Mouse (Mus musculus) forebrain, embryonic 16.5 days (tissue): ENCODE measurements at regions not wholly inside any gene's neighbourhood (a gene's known extent, or its start where the extent isn't known, plus 50 kb on each side); places are given as distances from the start of the nearest gene placed in this dataset.
A peak's percentile ranks its signal among the peaks of the same experiment; 100 is the strongest.
"Not testable (repeated sequence)": the region's sequence is repeated elsewhere in the genome, so short reads cannot be mapped to it uniquely, and the experiment has no call there.

Experiments
- ATAC-seq: fragments of 200-750 bp; cut with Nextera tagmentation; 2 replicates; pipeline ENCODE4 v1.8.0; 2017; ENCODE audit warnings: mild to moderate bottlenecking, moderate library complexity
- H3K27ac ChIP-seq: fragments of 300-500 bp; sonication (generic); 2 replicates; pipeline ENCODE4 v1.5.1; 2014; ENCODE audit warnings: low read length, control low read depth
- H3K27me3 ChIP-seq: fragments of 300-500 bp; sonication (generic); replicated peaks from 2 replicates; pipeline ENCODE4 v1.6.1; 2014; ENCODE audit warnings: low read length; ENCODE audit not compliant: control insufficient read depth, insufficient read depth
- H3K36me3 ChIP-seq: fragments of 300-500 bp; sonication (generic); 2 replicates; pipeline ENCODE4 v1.6.1; 2014; ENCODE audit not compliant: control insufficient read depth, insufficient read depth
- H3K4me1 ChIP-seq: fragments of 300-500 bp; sonication (generic); replicated peaks from 2 replicates; pipeline ENCODE4 v1.6.1; 2014; ENCODE audit warnings: low read length; ENCODE audit not compliant: control insufficient read depth, insufficient read depth
- H3K4me2 ChIP-seq: fragments of 300-500 bp; sonication (generic); 2 replicates; pipeline ENCODE4 v1.6.1; 2014; ENCODE audit warnings: mild to moderate bottlenecking, low read length, control low read depth
- H3K4me3 ChIP-seq: fragments of 300-500 bp; sonication (generic); replicated peaks from 2 replicates; pipeline ENCODE4 v1.5.1; 2014; ENCODE audit warnings: mild to moderate bottlenecking, low read length, control low read depth
- H3K9ac ChIP-seq: fragments of 300-500 bp; sonication (generic); replicated peaks from 2 replicates; pipeline ENCODE4 v1.6.1; 2014; ENCODE audit warnings: low read depth, low read length, control low read depth
- H3K9me3 ChIP-seq: fragments of 300-500 bp; sonication (generic); 2 replicates; pipeline ENCODE4 v1.6.1; 2016; ENCODE audit warnings: low read length; ENCODE audit not compliant: control insufficient read depth
- WGBS: fragments of 180-500 bp; shearing (Covaris S2); extraction: QIAGEN DNeasy Blood & Tissue Kit; methylation state at CpG from one replicate; pipeline ENCODE4 v1.1.7; 2014; 5-methylcytosine and 5-hydroxymethylcytosine counted together

DNA sequence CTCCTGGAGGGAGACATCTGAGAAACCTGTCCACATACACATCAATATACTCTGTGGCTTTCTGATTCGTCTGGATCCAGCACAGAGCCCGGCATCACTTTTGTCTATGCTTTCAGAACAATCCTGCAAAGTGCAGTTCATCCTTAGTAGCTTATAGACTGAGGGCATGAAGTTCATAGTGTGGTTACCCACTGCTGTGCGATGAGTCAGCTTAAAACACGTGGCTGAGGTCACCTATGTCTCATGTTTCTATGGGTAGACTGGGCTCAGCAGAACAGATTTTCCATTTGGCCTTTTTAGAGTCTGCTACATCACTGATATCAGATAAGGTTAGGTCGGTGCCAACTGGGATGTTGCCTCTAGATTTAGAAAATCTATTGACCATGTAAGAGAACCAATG lies 126.8 kb upstream of the Nudt7 start:
- H3K4me1 ChIP-seq = no peaks in the 10 kb centered on the region
- no peak for ATAC-seq
- H3K9ac ChIP-seq = no peak overlapping the region
- no peaks in the 10 kb centered on the region for H3K27me3 ChIP-seq
- 0 out of 2 replicates have a peak, but pooled peaks cover 3% of the 10 kb centered on the region for H3K9me3 ChIP-seq
- H3K36me3 ChIP-seq = no peaks in the 10 kb centered on the region
- no peak overlapping the region for H3K4me3 ChIP-seq
- WGBS = 84% methylated on average over 5 of the region's 5 CpGs
- H3K27ac ChIP-seq = no peak overlapping the region
- H3K4me2 ChIP-seq = no peak overlapping the region

GRCm38 (mm10) chr8:114007103-114007502 lies 126.3 kb upstream of the Nudt7 start:
- H3K27ac ChIP-seq = no peak overlapping the region
- H3K4me1 ChIP-seq = no peaks in the 10 kb centered on the region
- H3K4me2 ChIP-seq = no peak overlapping the region
- no peak overlapping the region for H3K9ac ChIP-seq
- 73% methylated on average over 10 of the region's 10 CpGs for WGBS
- ATAC-seq = no peak
- no peak overlapping the region for H3K4me3 ChIP-seq
- no peaks in the 10 kb centered on the region for H3K27me3 ChIP-seq
- no peaks in the 10 kb centered on the region for H3K36me3 ChIP-seq
- H3K9me3 ChIP-seq = 0 out of 2 replicates have a peak, but pooled peaks cover 3% of the 10 kb centered on the region

GRCm38 (mm10) chr8:114018364-114018763 lies 115.0 kb upstream of the Nudt7 start:
- no peak for ATAC-seq
- 61% methylated on average over 5 of the region's 5 CpGs for WGBS
- no peaks in the 10 kb centered on the region for H3K36me3 ChIP-seq
- no peak overlapping the region for H3K4me3 ChIP-seq
- no peak overlapping the region for H3K9ac ChIP-seq
- no peaks in the 10 kb centered on the region for H3K4me1 ChIP-seq
- H3K4me2 ChIP-seq = no peak overlapping the region
- H3K9me3 ChIP-seq = no peaks in the 10 kb centered on the region
- H3K27me3 ChIP-seq = no peaks in the 10 kb centered on the region
- no peak overlapping the region for H3K27ac ChIP-seq

DNA sequence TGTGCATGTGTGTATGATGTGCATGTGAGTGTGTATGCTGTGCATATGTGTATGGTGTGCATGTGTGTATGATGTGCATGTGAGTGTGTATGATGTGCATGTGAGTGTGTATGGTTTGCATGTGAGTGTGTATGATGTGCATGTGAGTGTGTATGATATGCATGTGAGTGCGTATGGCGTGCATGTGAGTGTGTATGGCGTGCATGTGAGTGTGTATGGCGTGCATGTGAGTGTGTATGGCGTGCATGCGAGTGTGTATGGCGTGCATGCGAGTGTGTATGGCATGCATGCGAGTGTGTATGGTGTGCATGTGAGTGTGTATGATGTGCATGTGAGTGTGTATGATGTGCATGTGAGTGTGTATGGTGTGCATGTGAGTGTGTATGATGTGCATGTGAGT lies 103.2 kb upstream of the Nudt7 start:
- H3K4me2 ChIP-seq, H3K27me3 ChIP-seq, H3K4me3 ChIP-seq, H3K27ac ChIP-seq, H3K9me3 ChIP-seq, H3K4me1 ChIP-seq, ATAC-seq, H3K9ac ChIP-seq, H3K36me3 ChIP-seq: not testable (repeated sequence)
- WGBS = 95% methylated on average over 9 of the region's 9 CpGs

- Histone ChIP-seq H3K4me1 (no peaks in the 10 kb centered on the region), H3K36me3 (no peaks in the 10 kb centered on the region), H3K4me3 (no peak overlapping the region), H3K27me3 (no peaks in the 10 kb centered on the region), H3K9me3 (0 out of 2 replicates have a peak, but pooled peaks cover 2% of the 10 kb centered on the region), H3K4me2 (no peak overlapping the region), H3K27ac (no peak overlapping the region), H3K9ac (no peak overlapping the region)
- ATAC-seq = no peak
- WGBS = 94% methylated on average over 8 of the region's 8 CpGs
Measured at GRCm38 (mm10) chr8:114052426-114052825, 80.9 kb upstream of the Nudt7 start.

- ATAC-seq = no peak
- H3K4me3 ChIP-seq = no peak overlapping the region
- H3K9ac ChIP-seq = no peak overlapping the region
- H3K4me1 ChIP-seq = no peaks in the 10 kb centered on the region
- no peaks in the 10 kb centered on the region for H3K9me3 ChIP-seq
- no peaks in the 10 kb centered on the region for H3K27me3 ChIP-seq
- no peak overlapping the region for H3K4me2 ChIP-seq
- H3K36me3 ChIP-seq = no peaks in the 10 kb centered on the region
- no peak overlapping the region for H3K27ac ChIP-seq
Measured at GRCm38 (mm10) chr8:114063566-114063965, 69.8 kb upstream of the Nudt7 start.

DNA sequence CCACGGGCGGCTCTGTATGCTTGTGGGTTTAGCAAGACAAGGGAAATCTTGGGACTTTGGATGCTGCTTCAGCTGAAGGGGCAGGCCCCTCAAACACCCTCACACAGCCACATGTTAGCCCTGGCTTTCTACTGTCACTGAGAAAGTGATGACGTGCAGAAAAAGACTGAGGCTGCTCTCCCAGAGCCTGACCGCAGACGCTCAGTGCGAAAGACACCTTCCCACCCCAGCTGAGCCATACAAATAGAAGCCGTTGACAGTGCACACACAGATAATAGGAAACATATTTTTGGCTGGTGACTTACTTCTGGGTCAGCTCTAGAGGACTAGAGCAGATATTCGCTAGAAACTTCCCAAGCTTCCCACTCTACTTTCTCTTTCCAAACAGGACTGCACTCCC lies 61.0 kb upstream of the Nudt7 start:
- H3K27me3 ChIP-seq = no peaks in the 10 kb centered on the region
- no peak overlapping the region for H3K4me2 ChIP-seq
- H3K4me3 ChIP-seq = no peak overlapping the region
- H3K9ac ChIP-seq = no peak overlapping the region
- no peak overlapping the region for H3K27ac ChIP-seq
- H3K4me1 ChIP-seq = 0 out of 2 replicates have a peak, but pooled peaks cover 2% of the 10 kb centered on the region
- WGBS = 83% methylated on average over 8 of the region's 8 CpGs
- no peak for ATAC-seq
- no peaks in the 10 kb centered on the region for H3K9me3 ChIP-seq
- H3K36me3 ChIP-seq = no peaks in the 10 kb centered on the region

DNA sequence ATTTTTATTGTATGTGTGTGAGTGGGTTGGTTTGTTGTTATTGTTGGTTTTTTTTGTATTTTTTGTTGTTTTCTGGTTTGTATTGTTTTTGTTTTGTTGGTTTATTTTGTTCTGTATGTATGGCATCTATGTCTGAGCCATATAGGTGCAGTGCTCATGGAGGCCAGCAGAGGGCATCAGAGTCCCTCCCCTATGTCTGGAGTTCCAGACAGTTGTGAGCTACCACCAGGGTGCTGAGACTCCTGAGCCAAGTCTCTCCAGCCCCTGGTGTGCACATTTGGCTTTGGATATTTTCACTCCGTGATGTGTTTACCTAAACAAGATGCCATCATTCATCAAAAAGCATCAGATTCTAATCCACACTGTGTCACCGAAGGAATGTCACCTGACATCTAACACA lies 59.2 kb upstream of the Nudt7 start:
- H3K27ac ChIP-seq = no peak overlapping the region

DNA sequence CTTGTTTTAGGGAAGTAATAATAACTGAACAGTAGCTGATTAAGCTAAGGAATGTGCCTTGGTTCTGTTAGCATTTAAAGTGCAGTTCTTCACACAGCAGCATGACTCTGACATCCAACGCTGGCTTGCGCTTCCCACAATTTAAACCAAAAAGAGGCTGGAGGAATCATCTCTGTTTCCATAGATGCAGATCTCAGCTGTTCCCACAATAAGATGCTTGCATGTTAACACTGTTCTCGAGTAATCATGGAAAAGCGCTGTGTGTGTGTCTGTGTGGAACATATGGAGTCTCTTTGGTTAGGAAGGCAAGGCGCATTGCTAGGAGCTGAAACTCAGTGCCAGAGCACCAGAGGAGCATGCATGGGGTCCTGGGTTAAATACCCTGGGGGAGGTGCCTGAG lies 56.7 kb upstream of the Nudt7 start:
- no peaks in the 10 kb centered on the region for H3K9me3 ChIP-seq
- WGBS = 80% methylated on average over 5 of the region's 5 CpGs
- H3K27me3 ChIP-seq = no peaks in the 10 kb centered on the region
- no peak overlapping the region for H3K4me2 ChIP-seq
- no peak overlapping the region for H3K27ac ChIP-seq
- H3K9ac ChIP-seq = no peak overlapping the region
- ATAC-seq = peak; percentile 66; the same call in 1 of the 2 replicates
- H3K36me3 ChIP-seq = no peaks in the 10 kb centered on the region
- H3K4me1 ChIP-seq = peaks cover 7% of the 10 kb centered on the region
- no peak overlapping the region for H3K4me3 ChIP-seq

More for the DNA sequence above, 59.2 kb upstream of the Nudt7 start:
- no peak overlapping the region for H3K9ac ChIP-seq
- no peak overlapping the region for H3K4me3 ChIP-seq
- 88% methylated on average over 2 of the region's 2 CpGs for WGBS
- H3K9me3 ChIP-seq = no peaks in the 10 kb centered on the region
- ATAC-seq = no peak
- H3K36me3 ChIP-seq = no peaks in the 10 kb centered on the region
- no peaks in the 10 kb centered on the region for H3K27me3 ChIP-seq
- no peak overlapping the region for H3K4me2 ChIP-seq
- H3K4me1 ChIP-seq = 0 out of 2 replicates have a peak, but pooled peaks cover 2% of the 10 kb centered on the region

DNA sequence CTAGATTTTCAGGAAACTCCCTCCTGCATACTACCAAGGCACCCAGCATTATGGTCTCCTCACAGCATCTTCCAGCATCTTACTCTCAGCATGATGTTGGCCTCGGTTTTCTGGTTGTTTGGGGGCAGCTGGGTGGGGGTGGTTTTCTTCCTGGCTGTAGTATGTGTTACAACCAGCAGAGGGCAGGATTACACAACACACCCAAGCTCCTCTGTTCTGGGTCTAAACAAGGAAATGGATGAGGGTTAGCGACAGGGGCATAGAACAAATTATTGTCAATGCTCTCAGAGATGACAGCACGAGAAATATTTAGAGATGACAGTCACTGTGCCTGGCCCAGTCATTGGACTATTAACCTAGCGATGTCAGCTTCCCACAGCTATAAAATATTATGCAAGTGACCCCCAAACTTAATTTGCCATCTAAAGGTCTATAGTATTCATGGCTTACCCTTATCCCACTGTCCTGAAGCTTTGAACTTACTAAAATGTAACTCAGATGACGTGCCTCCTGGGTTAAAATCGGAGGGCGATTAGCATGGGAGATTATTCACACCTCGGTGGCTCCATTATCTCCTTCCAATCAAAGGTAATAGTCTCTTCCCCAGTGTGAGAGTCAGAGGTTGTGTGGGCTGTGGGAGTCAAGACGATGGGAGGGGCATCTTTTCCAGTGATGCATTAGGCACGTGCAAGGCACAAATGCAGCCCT lies 52.2 kb upstream of the Nudt7 start:
- peak; percentile 67 for ATAC-seq
- no peak overlapping the region for H3K4me2 ChIP-seq
- no peaks in the 10 kb centered on the region for H3K27me3 ChIP-seq
- 4% methylated on average over 10 of the region's 10 CpGs for WGBS
- no peaks in the 10 kb centered on the region for H3K9me3 ChIP-seq
- no peak overlapping the region for H3K9ac ChIP-seq
- no peaks in the 10 kb centered on the region for H3K36me3 ChIP-seq
- no peak overlapping the region for H3K27ac ChIP-seq
- H3K4me1 ChIP-seq = peaks cover 11% of the 10 kb centered on the region
- no peak overlapping the region for H3K4me3 ChIP-seq
